Mouse (Mus musculus) mouse embryonic stem cell (cell line): ENCODE measurements around the gene Men1.
"Not testable (repeated sequence)": the region's sequence is repeated elsewhere in the genome, so short reads cannot be mapped to it uniquely, and the experiment has no call there.

Experiments used
- in situ Hi-C, 2 experiments: fragments of 300-500 bp; cut with MboI; formaldehyde crosslinking; loops; 1 replicate in 1 of 2; 3 replicates in 1 of 2; pipeline ENCODE4 v1.14.3; 2019 to 2020; ENCODE audit warnings: low sequenced_read_pairs in 2 of 2, low pct_unique_long_range_greater_than_20kb in 1 of 2, mixed read lengths in 1 of 2; ENCODE audit not compliant: unreplicated experiment in 1 of 2

Gene Men1

GRCm38 (mm10) chr19:6334673-6335457 lies at the start of gene Men1:
TSS of gene Men1 (plus strand) at chr19:6334979.
- in situ Hi-C loops = loop anchor here in 1 of 2 experiments (25.0 kb wide), 1 partner anchor 373 kb away; the partner anchor contains the start of gene Pola2

GRCm38 (mm10) chr19:6285226-6285625 lies 49.6 kb upstream of the Men1 start:
- in situ Hi-C loops = no loop called here

GRCm38 (mm10) chr19:6285632-6286433 lies 48.9 kb upstream of the Men1 start:
- in situ Hi-C loops = no loop called here

- in situ Hi-C loops = no loop called here
Observed at GRCm38 (mm10) chr19:6286434-6287401, 48.1 kb upstream of the Men1 start.

GRCm38 (mm10) chr19:6288236-6288894 lies 46.4 kb upstream of the Men1 start:
- in situ Hi-C loops = no loop called here

- in situ Hi-C loops = no loop called here
Observed at GRCm38 (mm10) chr19:6289696-6290238, 45.0 kb upstream of the Men1 start.

GRCm38 (mm10) chr19:6290720-6291116 lies 44.1 kb upstream of the Men1 start:
- in situ Hi-C loops = not testable (repeated sequence)

GRCm38 (mm10) chr19:6291117-6291781 lies 43.5 kb upstream of the Men1 start:
- in situ Hi-C loops = no loop called here

- in situ Hi-C loops = no loop called here
Observed at GRCm38 (mm10) chr19:6292262-6292661, 42.5 kb upstream of the Men1 start.

- in situ Hi-C loops = no loop called here
Observed at GRCm38 (mm10) chr19:6294301-6294700, 40.5 kb upstream of the Men1 start.

- in situ Hi-C loops = no loop called here
Observed at GRCm38 (mm10) chr19:6296551-6297210, 38.1 kb upstream of the Men1 start.

GRCm38 (mm10) chr19:6297641-6298040 lies 37.1 kb upstream of the Men1 start:
- in situ Hi-C loops = no loop called here

GRCm38 (mm10) chr19:6299003-6299402 lies 35.8 kb upstream of the Men1 start:
- in situ Hi-C loops = no loop called here

- in situ Hi-C loops = no loop called here
Observed at GRCm38 (mm10) chr19:6299450-6300267, 35.1 kb upstream of the Men1 start.

GRCm38 (mm10) chr19:6300402-6300841 lies 34.4 kb upstream of the Men1 start:
- in situ Hi-C loops = no loop called here

GRCm38 (mm10) chr19:6302114-6302513 lies 32.7 kb upstream of the Men1 start:
- in situ Hi-C loops = no loop called here
